Comparison of ENCODE assay signal across 9 mouse cellular contexts in the genomic region with DNA sequence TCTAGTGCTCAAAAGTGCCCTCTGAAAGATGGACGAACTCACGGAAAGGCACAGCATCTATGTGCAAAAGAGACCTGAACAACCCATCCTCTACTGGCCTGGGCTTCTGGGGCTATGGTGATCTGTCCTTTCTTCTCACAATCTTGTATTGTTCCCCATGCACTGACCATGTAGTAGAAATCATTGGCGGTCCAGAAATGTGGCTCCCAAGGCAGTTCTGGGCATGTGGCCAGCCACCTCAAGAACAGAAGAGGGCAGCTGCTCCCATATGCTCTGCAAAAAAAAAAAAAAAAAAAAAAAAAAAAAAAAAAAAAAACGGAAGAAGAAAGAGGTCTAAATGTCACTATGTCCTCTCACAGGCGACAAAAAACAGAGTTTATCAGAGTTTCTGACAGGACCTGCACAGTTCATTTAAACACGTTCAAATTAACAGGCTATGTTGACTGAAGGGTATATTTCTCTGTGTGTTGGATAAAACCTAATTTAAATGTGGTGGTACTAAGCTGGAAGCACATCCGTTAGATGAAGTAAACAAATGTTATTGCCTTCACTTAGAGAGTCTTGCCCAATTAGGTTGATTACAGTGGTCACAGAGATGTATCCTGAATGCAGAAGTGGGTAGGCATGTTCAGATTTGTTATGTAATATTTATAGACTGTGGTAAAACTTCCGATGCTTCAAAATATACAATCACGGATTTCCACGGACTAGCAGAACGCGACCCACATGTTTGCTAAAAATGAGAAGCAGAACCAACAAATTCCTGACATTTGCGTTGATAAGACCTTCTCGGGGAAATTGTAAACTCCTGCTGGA.
DNase-seq lines count a peak whose midpoint lies in the region; ATAC-seq and TF ChIP-seq lines count a peak whose summit lies in the region.
"Had no signal": no experiment of that assay in that cellular context is flagged by ENCODE, and none has a peak within 500 bp of the region (broad histone marks: within the 10 kb centered on the region; RNA-seq: fewer than 3 reads in every experiment).

No protein-coding gene starts in this region.

- no peaks in the 10 kb centered on the region for H3K36me3 ChIP-seq in kidney, postnatal 0 days (ENCODE audit: insufficient read depth, low read length)
- no peaks in the 10 kb centered on the region for H3K36me3 ChIP-seq in forebrain, postnatal 0 days (ENCODE audit: insufficient read depth)
- H3K36me3 ChIP-seq in liver, embryonic 11.5 days (ENCODE audit: control insufficient read depth, insufficient read depth, low read length): no peaks in the 10 kb centered on the region
- H3K36me3 ChIP-seq: midbrain, embryonic 12.5 days had no signal

- no peaks in the 10 kb centered on the region for H3K4me1 ChIP-seq in kidney, postnatal 0 days (replicated peaks; ENCODE audit: insufficient read depth, low read length)
- H3K4me1 ChIP-seq in forebrain, postnatal 0 days (ENCODE audit: insufficient read depth): no peaks in the 10 kb centered on the region
- no peaks in the 10 kb centered on the region for H3K4me1 ChIP-seq in liver, embryonic 11.5 days (replicated peaks; ENCODE audit: control insufficient read depth, insufficient read depth, low read length)
- H3K4me1 ChIP-seq: midbrain, embryonic 12.5 days had no signal

- no peaks in the 10 kb centered on the region for H3K9me3 ChIP-seq in kidney, postnatal 0 days (replicated peaks; ENCODE audit: low read length)
- H3K9me3 ChIP-seq in forebrain, postnatal 0 days (ENCODE audit: low read length): no peaks in the 10 kb centered on the region
- H3K9me3 ChIP-seq in liver, embryonic 11.5 days (ENCODE audit: control insufficient read depth, low read length): no peaks in the 10 kb centered on the region
- H3K9me3 ChIP-seq: midbrain, embryonic 12.5 days had no signal

- no peak overlapping the region for H3K9ac ChIP-seq in kidney, postnatal 0 days (ENCODE audit: low read depth, low read length)
- H3K9ac ChIP-seq in forebrain, postnatal 0 days: no peak overlapping the region
- H3K9ac ChIP-seq in liver, embryonic 11.5 days (ENCODE audit: low read depth, low read length): no peak overlapping the region
- H3K9ac ChIP-seq: midbrain, embryonic 12.5 days had no signal

- no peak for ATAC-seq in kidney, postnatal 0 days (replicated peaks; ENCODE audit: low FRiP score, low read depth)
- ATAC-seq in megakaryocyte-erythroid progenitor cell, adult 5-6 weeks (replicated peaks; ENCODE audit: low FRiP score, low TSS enrichment, poor library complexity, severe bottlenecking): no peak
- ATAC-seq in forebrain, postnatal 0 days: no peak
- ATAC-seq in liver, embryonic 11.5 days (replicated peaks; ENCODE audit: low FRiP score): no peak

- no peak for TF ChIP-seq CTCF in kidney, postnatal 0 days (IDR thresholded peaks at IDR 0.05; ENCODE audit: low read depth)
- TF ChIP-seq CTCF in brain, embryonic 14.5 days (IDR thresholded peaks at IDR 0.05; ENCODE audit: borderline replicate concordance, extremely low read depth, insufficient read depth, insufficient read length): no peak
- no peak for TF ChIP-seq CTCF in forebrain, postnatal 0 days (IDR thresholded peaks at IDR 0.05; ENCODE audit: low read depth)

- H3K4me2 ChIP-seq in kidney, postnatal 0 days (ENCODE audit: low read length): no peak overlapping the region
- no peak overlapping the region for H3K4me2 ChIP-seq in forebrain, postnatal 0 days (ENCODE audit: low read depth)
- H3K4me2 ChIP-seq in liver, embryonic 11.5 days: no peak overlapping the region
- H3K4me2 ChIP-seq: midbrain, embryonic 12.5 days had no signal

- H3K27me3 ChIP-seq in kidney, postnatal 0 days (ENCODE audit: insufficient read depth, low read length): no peaks in the 10 kb centered on the region
- no peaks in the 10 kb centered on the region for H3K27me3 ChIP-seq in forebrain, postnatal 0 days (ENCODE audit: insufficient read depth, low read length)
- no peaks in the 10 kb centered on the region for H3K27me3 ChIP-seq in liver, embryonic 11.5 days (replicated peaks; ENCODE audit: control insufficient read depth, insufficient read depth, low read length)
- H3K27me3 ChIP-seq: midbrain, embryonic 12.5 days had no signal

- no peak overlapping the region for H3K27ac ChIP-seq in kidney, postnatal 0 days
- no peak overlapping the region for H3K27ac ChIP-seq in forebrain, postnatal 0 days (ENCODE audit: low read depth, low read length)
- no peak overlapping the region for H3K27ac ChIP-seq in liver, embryonic 11.5 days (ENCODE audit: low read depth, low read length)
- H3K27ac ChIP-seq: midbrain, embryonic 12.5 days had no signal

- no peak for TF ChIP-seq POLR2A in brain, embryonic 14.5 days (IDR thresholded peaks at IDR 0.05; ENCODE audit: borderline replicate concordance, extremely low read depth, insufficient read depth, insufficient read length, poor library complexity, severe bottlenecking)

- no peak overlapping the region for H3K4me3 ChIP-seq in kidney, postnatal 0 days (replicated peaks; ENCODE audit: low read depth, low read length)
- no peak overlapping the region for H3K4me3 ChIP-seq in forebrain, postnatal 0 days (ENCODE audit: low read depth, low read length)
- no peak overlapping the region for H3K4me3 ChIP-seq in liver, embryonic 11.5 days (ENCODE audit: low read depth, low read length)
- H3K4me3 ChIP-seq: midbrain, embryonic 12.5 days had no signal

- DNase-seq in kidney, postnatal 0 days (ENCODE audit: low spot score): peak; percentile 31
- no peak for DNase-seq in kidney, adult 11 months
- DNase-seq in brain, embryonic 14.5 days (ENCODE audit: low read depth): peak; percentile 68
- peak; percentile 52 to 54 for DNase-seq in heart, adult 9 months (ENCODE audit: low spot score in 2 of 2)
- DNase-seq in lung, postnatal 4 days: peak; percentile 56 to 82
- no peak for DNase-seq in forebrain, postnatal 0 days
- no peak for DNase-seq in liver, embryonic 11.5 days (ENCODE audit: low spot score)

- WGBS in kidney, postnatal 0 days: 72% methylated on average over 14 of the region's 14 CpGs
- 66% methylated on average over 14 of the region's 14 CpGs for WGBS in forebrain, postnatal 0 days
- 72% methylated on average over 14 of the region's 14 CpGs for WGBS in liver, embryonic 11.5 days

Comparison
In these comparisons a context has a peak if more than half of its experiments do, and no peak if none do; other contexts are left out.
1. DNase-seq: peak in kidney, postnatal 0 days (single experiment), brain, embryonic 14.5 days (single experiment), heart, adult 9 months (2 of 2) and lung, postnatal 4 days (2 of 2); none in kidney, adult 11 months (single experiment), forebrain, postnatal 0 days (single experiment) and liver, embryonic 11.5 days (single experiment).